Mouse (Mus musculus): ENCODE data around the gene Olfr829. TPM values are rescaled to one million over a fixed set of nuclear protein-coding genes. Genes with fewer than 3 reads are reported as not detected.

Gene Olfr829
- polyA plus RNA-seq (2015; fragmentation: Nextera tagmentation; extraction: Ambion mirVana), result not detected in 2 replicates

DNA sequence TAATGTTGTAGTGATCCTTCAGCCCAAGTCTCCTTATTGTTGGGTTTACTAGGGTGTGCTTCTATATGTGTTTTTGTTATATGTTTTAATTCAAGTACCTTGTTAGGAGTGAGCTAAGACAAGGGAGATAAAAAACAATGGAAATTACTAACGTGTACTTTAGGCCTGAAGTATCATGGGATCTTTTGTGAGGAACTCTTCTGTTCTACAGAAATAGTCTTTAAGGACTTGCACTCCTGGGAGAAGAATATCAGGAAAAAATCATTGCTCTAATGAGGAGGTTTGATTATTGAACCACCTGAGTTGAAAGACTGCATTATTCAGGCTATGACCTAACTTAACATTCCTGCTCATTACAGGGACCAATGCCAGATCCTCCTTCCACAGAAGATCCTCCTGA, at the start of gene Olfr829:
Gene Olfr829, plus strand, starts transcription at position 301 of the 400 bp plus-strand sequence.

DNA sequence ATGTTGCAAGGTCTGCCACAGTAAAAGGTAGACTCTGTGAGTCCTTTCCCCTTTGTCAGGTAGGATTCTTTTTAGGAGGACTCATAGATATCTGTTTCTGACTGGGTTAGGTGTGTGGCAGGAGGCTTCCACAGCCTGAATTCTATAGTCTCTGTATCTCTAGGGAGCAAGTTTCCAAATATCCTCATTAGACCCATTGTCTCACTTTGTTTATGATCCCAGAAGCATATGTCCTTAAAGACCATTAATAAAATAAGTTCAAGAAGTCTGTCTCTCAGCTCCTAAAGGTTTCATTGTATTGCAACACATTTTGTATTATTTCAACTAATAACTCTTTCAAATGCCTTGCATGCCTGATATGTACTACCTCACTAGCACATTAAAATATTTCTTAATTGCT, 35.3 kb upstream of the Olfr829 start, which contains the start of gene Olfr828:
Gene Olfr828, minus strand, starts transcription at position 101 of the 400 bp plus-strand sequence.

DNA sequence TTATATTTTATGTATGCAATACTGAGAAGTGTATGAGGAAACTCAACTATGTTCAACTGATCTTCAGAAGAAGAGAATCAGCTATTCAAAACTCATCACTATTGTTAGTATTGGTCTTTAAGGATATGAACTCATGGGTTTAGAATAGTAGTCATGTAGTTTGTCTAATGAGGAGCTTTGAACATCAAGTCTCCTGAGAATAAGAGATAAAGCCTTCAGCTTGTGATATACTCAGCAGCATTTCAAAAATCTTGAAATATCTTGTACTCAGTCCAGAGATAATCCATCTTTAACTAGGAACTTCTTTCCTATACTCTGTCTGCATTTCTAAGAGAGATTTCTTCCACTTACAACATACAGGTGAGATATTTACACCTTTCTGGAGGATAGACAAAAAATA, 19.7 kb downstream of the Olfr829 start, which contains the start of gene Olfr830:
Gene Olfr830, plus strand, starts transcription at position 301 of the 400 bp plus-strand sequence.

Other genes starting within 250 kb of the Olfr829 start
- gene Muc16, start 180.4 kb upstream of the Olfr829 start, polyA plus RNA-seq (2015; fragmentation: Nextera tagmentation; extraction: Ambion mirVana), result 1.8 and 3.1 TPM in 2 replicates
- gene Olfr24, start 90.9 kb upstream of the Olfr829 start, polyA plus RNA-seq (2015; fragmentation: Nextera tagmentation; extraction: Ambion mirVana), result not detected in 2 replicates
- not detected in 2 replicates for gene Olfr828, start 35.4 kb upstream of the Olfr829 start, polyA plus RNA-seq (2015; fragmentation: Nextera tagmentation; extraction: Ambion mirVana)
- gene Olfr830, start 19.8 kb downstream of the Olfr829 start, polyA plus RNA-seq (2015; fragmentation: Nextera tagmentation; extraction: Ambion mirVana), result not detected in 2 replicates
- gene Olfr832, start 82.2 kb downstream of the Olfr829 start, polyA plus RNA-seq (2015; fragmentation: Nextera tagmentation; extraction: Ambion mirVana), result not detected in 2 replicates
- not detected in 2 replicates for gene Olfr834, start 133.1 kb downstream of the Olfr829 start, polyA plus RNA-seq (2015; fragmentation: Nextera tagmentation; extraction: Ambion mirVana)
- not detected in 2 replicates for gene Olfr835, start 177.8 kb downstream of the Olfr829 start, polyA plus RNA-seq (2015; fragmentation: Nextera tagmentation; extraction: Ambion mirVana)